ENCODE assay signal across 8 mouse cellular contexts in the genomic region with DNA sequence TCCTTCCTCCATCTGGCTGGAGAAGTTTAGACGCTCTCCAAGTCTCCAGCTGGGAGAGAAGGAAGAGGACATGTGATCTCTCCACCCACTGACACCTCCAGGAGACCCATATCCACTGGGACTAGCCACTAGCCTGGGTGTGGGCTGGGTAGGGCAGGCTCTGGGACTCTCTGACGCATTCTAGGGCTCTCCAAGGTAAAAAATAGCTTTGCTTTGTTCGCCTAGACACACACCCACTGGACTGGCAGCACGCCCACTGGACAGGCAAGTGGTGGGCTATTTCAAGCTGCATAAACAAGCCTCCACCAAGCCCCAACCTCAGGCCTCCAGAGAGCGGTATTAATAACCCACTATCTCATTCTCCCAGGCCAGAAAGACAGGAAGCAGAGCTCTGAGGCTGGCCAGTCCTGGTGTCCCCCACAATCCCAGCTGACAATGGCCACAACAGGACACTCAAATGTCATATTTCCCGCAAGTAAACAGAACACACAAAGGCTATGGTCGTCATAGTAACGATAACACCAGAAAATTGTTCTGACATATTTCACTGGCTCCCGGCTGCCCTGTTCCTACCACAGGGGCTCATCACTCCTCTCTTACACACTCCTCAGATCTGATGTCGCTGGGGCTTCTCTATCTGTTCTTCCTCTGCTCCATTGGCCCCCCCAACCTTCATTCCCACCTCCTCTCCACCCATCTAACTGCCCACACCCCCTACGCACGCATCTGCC. TPM values are rescaled to one million over a fixed set of nuclear protein-coding genes. Genes with fewer than 3 reads are reported as not detected.
DNase-seq lines count a peak whose midpoint lies in the region; ATAC-seq and TF ChIP-seq lines count a peak whose summit lies in the region.

No protein-coding gene starts in this region.

- no peaks in the 10 kb centered on the region for H3K27me3 ChIP-seq in forebrain, embryonic 14.5 days (replicated peaks; ENCODE audit: control insufficient read depth, insufficient read depth, low read length)
- H3K27me3 ChIP-seq in forebrain, embryonic 12.5 days: no peaks in the 10 kb centered on the region
- no peaks in the 10 kb centered on the region for H3K27me3 ChIP-seq in heart, embryonic 10.5 days (ENCODE audit: insufficient read depth, poor library complexity, severe bottlenecking)
- H3K27me3 ChIP-seq in lung, embryonic 14.5 days (ENCODE audit: insufficient read depth, low read length): no peaks in the 10 kb centered on the region
- no peaks in the 10 kb centered on the region for H3K27me3 ChIP-seq in stomach, embryonic 15.5 days (replicated peaks)
- H3K27me3 ChIP-seq in cerebellum, adult 2 months (ENCODE audit: control insufficient read depth, insufficient read depth, low read length): no peaks in the 10 kb centered on the region; the same call in 1 of the 2 replicates

- 75% methylated on average over 12 of the region's 12 CpGs for WGBS in forebrain, embryonic 14.5 days
- WGBS in forebrain, embryonic 12.5 days: 87% methylated on average over 12 of the region's 12 CpGs
- WGBS in heart, embryonic 10.5 days: 50% methylated on average over 12 of the region's 12 CpGs
- WGBS in lung, embryonic 14.5 days: 52% methylated on average over 12 of the region's 12 CpGs
- 58% methylated on average over 12 of the region's 12 CpGs for WGBS in stomach, embryonic 15.5 days
- 40% methylated on average over 12 of the region's 12 CpGs for WGBS in cerebellum, adult 2 months

- H3K4me1 ChIP-seq in forebrain, embryonic 14.5 days (ENCODE audit: control insufficient read depth, insufficient read depth, low read length): no peaks in the 10 kb centered on the region
- no peaks in the 10 kb centered on the region for H3K4me1 ChIP-seq in forebrain, embryonic 12.5 days
- peaks cover 37% of the 10 kb centered on the region for H3K4me1 ChIP-seq in heart, embryonic 10.5 days
- H3K4me1 ChIP-seq in lung, embryonic 14.5 days (ENCODE audit: insufficient read depth): no peaks in the 10 kb centered on the region
- no peaks in the 10 kb centered on the region; the same call in 1 of the 2 replicates for H3K4me1 ChIP-seq in stomach, embryonic 15.5 days
- H3K4me1 ChIP-seq in cerebellum, adult 2 months (ENCODE audit: control insufficient read depth, insufficient read depth, low read length): no peaks in the 10 kb centered on the region; the same call in 1 of the 2 replicates

- no peak overlapping the region for H3K4me2 ChIP-seq in forebrain, embryonic 14.5 days (ENCODE audit: low read length)
- H3K4me2 ChIP-seq in forebrain, embryonic 12.5 days: no peak overlapping the region
- H3K4me2 ChIP-seq in lung, embryonic 14.5 days: no peak overlapping the region
- no peak overlapping the region for H3K4me2 ChIP-seq in stomach, embryonic 15.5 days

- no peak for TF ChIP-seq POLR2A in cerebellum, adult 2 months (IDR thresholded peaks at IDR 0.05; ENCODE audit: borderline replicate concordance, insufficient read depth, low read length)

- TF ChIP-seq CTCF in lung, embryonic 14.5 days (IDR thresholded peaks at IDR 0.05; ENCODE audit: low read depth): no peak
- TF ChIP-seq CTCF in cerebellum, adult 2 months (IDR thresholded peaks at IDR 0.05; ENCODE audit: borderline replicate concordance, insufficient read depth, low read depth, low read length): no peak

- H3K9ac ChIP-seq in forebrain, embryonic 14.5 days (ENCODE audit: low read length): no peak overlapping the region
- H3K9ac ChIP-seq in forebrain, embryonic 12.5 days: no peak overlapping the region
- H3K9ac ChIP-seq in lung, embryonic 14.5 days: no peak overlapping the region
- H3K9ac ChIP-seq in stomach, embryonic 15.5 days: no peak overlapping the region

- no peak overlapping the region for H3K4me3 ChIP-seq in forebrain, embryonic 14.5 days (ENCODE audit: low read depth, low read length)
- no peak overlapping the region for H3K4me3 ChIP-seq in forebrain, embryonic 12.5 days (replicated peaks)
- H3K4me3 ChIP-seq in heart, embryonic 10.5 days: no peak overlapping the region; the same call in 1 of the 2 replicates
- no peak overlapping the region for H3K4me3 ChIP-seq in lung, embryonic 14.5 days (ENCODE audit: low read depth, low read length)
- no peak overlapping the region for H3K4me3 ChIP-seq in stomach, embryonic 15.5 days (replicated peaks)
- H3K4me3 ChIP-seq in cerebellum, adult 2 months (replicated peaks; ENCODE audit: insufficient read depth, low read depth, low read length): no peak overlapping the region

- DNase-seq in forebrain, embryonic 14.5 days (ENCODE audit: low spot score): no peak
- DNase-seq in heart, embryonic 10.5 days (ENCODE audit: low spot score): peak; percentile 93
- DNase-seq in kidney, postnatal 14 days: peak; percentile 75
- DNase-seq in lung, embryonic 14.5 days: peak; percentile 80
- DNase-seq in cerebellum, adult 2 months: no peak

- no peaks in the 10 kb centered on the region for H3K9me3 ChIP-seq in forebrain, embryonic 14.5 days (replicated peaks; ENCODE audit: control insufficient read depth, low read length)
- H3K9me3 ChIP-seq in forebrain, embryonic 12.5 days: no peaks in the 10 kb centered on the region
- H3K9me3 ChIP-seq in heart, embryonic 10.5 days: no peaks in the 10 kb centered on the region
- H3K9me3 ChIP-seq in lung, embryonic 14.5 days (ENCODE audit: low read depth, low read length): no peaks in the 10 kb centered on the region
- no peaks in the 10 kb centered on the region for H3K9me3 ChIP-seq in stomach, embryonic 15.5 days

- no peak overlapping the region for H3K27ac ChIP-seq in forebrain, embryonic 14.5 days (ENCODE audit: low read depth, low read length)
- no peak overlapping the region for H3K27ac ChIP-seq in forebrain, embryonic 12.5 days
- peak overlapping the region; percentile 86 for H3K27ac ChIP-seq in heart, embryonic 10.5 days
- H3K27ac ChIP-seq in lung, embryonic 14.5 days (ENCODE audit: low read depth): peak overlapping the region; percentile 48
- H3K27ac ChIP-seq in stomach, embryonic 15.5 days: peak overlapping the region; percentile 3; the same call in 1 of the 2 replicates
- no peak overlapping the region for H3K27ac ChIP-seq in cerebellum, adult 2 months (ENCODE audit: insufficient read depth, low read length)

- H3K36me3 ChIP-seq in forebrain, embryonic 14.5 days (ENCODE audit: control insufficient read depth, insufficient read depth, low read length): no peaks in the 10 kb centered on the region
- H3K36me3 ChIP-seq in forebrain, embryonic 12.5 days (replicated peaks): no peaks in the 10 kb centered on the region
- H3K36me3 ChIP-seq in heart, embryonic 10.5 days: no peaks in the 10 kb centered on the region
- no peaks in the 10 kb centered on the region for H3K36me3 ChIP-seq in lung, embryonic 14.5 days (ENCODE audit: insufficient read depth)
- no peaks in the 10 kb centered on the region for H3K36me3 ChIP-seq in stomach, embryonic 15.5 days

- peak; percentile 18; the same call in 1 of the 2 replicates for ATAC-seq in forebrain, embryonic 14.5 days
- no peak for ATAC-seq in forebrain, embryonic 12.5 days (ENCODE audit: low FRiP score)
- peak; percentile 82 for ATAC-seq in common myeloid progenitor, adult 5-6 weeks (replicated peaks; ENCODE audit: low read depth, poor library complexity, severe bottlenecking)
- ATAC-seq in lung, embryonic 14.5 days (ENCODE audit: insufficient read depth): peak; percentile 93
- peak; percentile 73; the same call in 1 of the 2 replicates for ATAC-seq in stomach, embryonic 15.5 days (ENCODE audit: insufficient read depth, low FRiP score, low read depth)

RNA-seq across cellular contexts. Expression of gene Ssu2, which starts 14.3 kb away (rescaled TPM):
- polyA plus RNA-seq in forebrain, embryonic 14.5 days (2014; fragmentation: Nextera tagmentation; extraction: Ambion mirVana): 0.11 TPM in 1 of 2 replicates, not detected in the other
- polyA plus RNA-seq in forebrain, embryonic 12.5 days (2016; fragmentation: Nextera tagmentation; extraction: Ambion mirVana): 0.15 and 0.32 TPM in 2 replicates
- total RNA-seq in common myeloid progenitor, adult 5-6 weeks (2017): not detected in 2 replicates
- 0.18 and 0.49 TPM in 2 replicates for polyA plus RNA-seq in heart, embryonic 10.5 days (2016; fragmentation: Nextera tagmentation; extraction: Ambion mirVana)
- 2.4 and 2.8 TPM in 2 replicates for polyA plus RNA-seq in lung, embryonic 14.5 days (2014; fragmentation: Nextera tagmentation; extraction: Ambion mirVana)
- 2.7 and 3.0 TPM in 2 replicates for polyA plus RNA-seq in stomach, embryonic 15.5 days (2015; fragmentation: Nextera tagmentation; extraction: Ambion mirVana)
- polyA plus RNA-seq in cerebellum, adult 2 months (2012; rRNA removed): 0.18 and 0.29 TPM in 2 replicates

RNA-seq across cellular contexts. Expression of gene Cav3, which starts 57.2 kb away (rescaled TPM):
- not detected in 2 replicates for polyA plus RNA-seq in forebrain, embryonic 14.5 days (2014; fragmentation: Nextera tagmentation; extraction: Ambion mirVana)
- polyA plus RNA-seq in forebrain, embryonic 12.5 days (2016; fragmentation: Nextera tagmentation; extraction: Ambion mirVana): 0.22 TPM in 1 of 2 replicates, not detected in the other
- not detected in 2 replicates for total RNA-seq in common myeloid progenitor, adult 5-6 weeks (2017)
- 27.8 and 64.0 TPM in 2 replicates for polyA plus RNA-seq in heart, embryonic 10.5 days (2016; fragmentation: Nextera tagmentation; extraction: Ambion mirVana)
- polyA plus RNA-seq in lung, embryonic 14.5 days (2014; fragmentation: Nextera tagmentation; extraction: Ambion mirVana): 0.63 and 2.2 TPM in 2 replicates
- polyA plus RNA-seq in stomach, embryonic 15.5 days (2015; fragmentation: Nextera tagmentation; extraction: Ambion mirVana): 0.90 and 1.3 TPM in 2 replicates
- polyA plus RNA-seq in cerebellum, adult 2 months (2012; rRNA removed): 0.33 and 0.51 TPM in 2 replicates

Comparison
In these comparisons a context has a peak if more than half of its experiments do, and no peak if none do; other contexts are left out.
1. DNase-seq: peak in heart, embryonic 10.5 days (single experiment), kidney, postnatal 14 days (single experiment) and lung, embryonic 14.5 days (single experiment); none in forebrain, embryonic 14.5 days (single experiment) and cerebellum, adult 2 months (0 of 2).
2. H3K27ac ChIP-seq: peak in heart, embryonic 10.5 days (single experiment), lung, embryonic 14.5 days (single experiment) and stomach, embryonic 15.5 days (single experiment); none in forebrain, embryonic 14.5 days (single experiment), forebrain, embryonic 12.5 days (single experiment) and cerebellum, adult 2 months (single experiment).